Mouse (Mus musculus) activated CD4-positive, CD25-positive, alpha-beta regulatory T cell, adult 4 months (primary cell): Measurements from ENCODE around the gene Scap. TPM values are rescaled to one million over a fixed set of nuclear protein-coding genes. Genes with fewer than 3 reads are reported as not detected.
"Not testable (repeated sequence)": the region's sequence is repeated elsewhere in the genome, so short reads cannot be mapped to it uniquely, and the experiment has no call there.

Source experiments
- ATAC-seq: one replicate; pipeline ENCODE4 v1.8.0; 2017
- polyA plus RNA-seq, 2 experiments: library from polyadenylated mRNA; unstranded; fragments of 100-300 nt; shearing (Covaris generic); gene quantifications; one replicate each; pipeline ENCODE4 v1.2.1; 2017

Scap gene
- polyA plus RNA-seq, 2 experiments from 2014 or later, result 12.5 to 12.9 TPM

DNA sequence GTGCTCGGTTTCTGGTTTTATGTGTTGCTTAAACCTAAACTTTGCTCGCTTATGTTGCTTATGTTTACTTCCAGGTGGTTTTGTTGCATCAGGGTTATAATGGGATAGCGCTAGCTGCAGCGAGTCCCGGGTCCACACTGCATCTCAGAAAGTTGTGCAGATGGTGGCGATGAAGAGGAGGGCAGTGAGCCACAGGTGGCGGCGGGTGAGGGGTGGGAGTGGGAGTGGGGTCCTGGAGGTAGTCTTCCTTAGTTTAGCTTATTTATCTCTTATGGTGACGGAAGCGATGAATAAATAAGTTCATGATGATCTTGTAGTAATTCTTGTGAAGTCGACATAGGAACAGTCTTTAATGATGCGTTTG lies 790 bp downstream of the Scap start:
- no peak for ATAC-seq

DNA sequence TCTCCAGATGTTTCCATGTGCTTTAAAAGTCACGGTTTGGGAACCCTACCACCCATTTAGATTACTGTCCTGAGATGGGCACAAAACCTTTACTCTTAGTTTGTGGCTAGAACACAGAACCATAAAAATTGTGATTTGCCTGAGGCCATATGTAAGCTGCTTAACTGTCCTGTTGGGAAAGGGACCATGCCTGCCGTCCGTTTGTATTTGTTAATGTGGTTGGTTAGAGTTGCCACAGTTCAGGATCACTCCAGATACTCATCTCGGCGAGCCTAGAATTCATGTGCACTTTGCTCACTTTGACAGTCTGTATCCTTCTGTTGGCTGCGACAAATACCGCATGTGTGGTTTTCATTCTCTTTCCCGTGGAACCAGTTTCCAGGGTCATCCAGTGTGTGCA lies 1.8 kb downstream of the Scap start:
- no peak for ATAC-seq

DNA sequence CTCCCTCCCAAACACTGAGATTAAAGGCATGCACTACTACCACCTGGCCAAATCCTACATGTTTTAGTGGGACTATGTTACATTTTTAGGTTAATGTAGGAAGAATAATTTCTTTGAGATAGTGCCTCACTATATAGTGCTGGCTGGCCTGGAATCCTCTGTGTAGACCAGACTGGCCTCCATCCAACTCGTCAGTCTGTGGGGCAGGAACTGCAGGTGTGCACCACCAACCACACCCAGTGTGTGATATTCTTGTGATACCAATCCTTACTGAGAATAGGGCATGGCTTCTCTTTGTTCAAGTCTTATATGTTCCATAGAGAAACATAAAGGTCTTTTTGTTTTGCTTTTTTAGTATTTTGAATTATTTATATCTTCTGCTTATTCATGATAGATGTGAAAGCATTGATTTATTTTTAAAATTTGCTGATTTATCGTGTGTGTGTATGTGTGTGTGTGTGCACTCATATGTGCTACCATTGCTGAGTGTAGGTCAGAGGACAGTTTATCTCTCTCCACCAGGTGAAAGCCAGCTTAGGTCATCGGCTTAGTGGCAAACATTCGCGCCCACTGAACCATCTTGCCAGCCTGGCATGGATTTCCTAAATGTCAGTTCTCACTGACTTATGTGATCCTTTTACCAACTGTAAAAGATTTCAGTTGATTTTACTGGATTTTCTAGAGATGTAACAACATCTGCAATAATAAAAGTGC lies 7.1 kb downstream of the Scap start:
- ATAC-seq, result no peak

DNA sequence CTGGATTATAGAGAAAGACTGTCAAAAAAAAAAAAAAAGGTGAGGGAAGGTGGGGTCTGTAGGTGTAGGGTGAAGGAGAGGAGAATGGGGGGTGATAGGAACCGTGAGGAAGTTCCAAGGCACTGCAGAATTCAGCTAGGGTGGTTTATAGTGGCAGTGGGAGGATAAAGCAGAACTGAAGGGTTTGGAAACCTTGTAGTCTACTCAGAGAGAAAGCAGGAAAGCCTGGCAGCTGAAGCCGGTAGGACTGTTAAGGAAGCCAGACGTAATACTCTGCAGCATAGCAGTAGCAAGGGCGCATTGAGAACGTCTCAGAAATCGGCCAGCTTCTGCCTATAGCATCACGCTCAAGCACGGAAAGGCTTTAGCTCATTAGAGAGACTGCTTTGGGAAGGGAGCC lies 8.9 kb downstream of the Scap start:
- no peak for ATAC-seq

DNA sequence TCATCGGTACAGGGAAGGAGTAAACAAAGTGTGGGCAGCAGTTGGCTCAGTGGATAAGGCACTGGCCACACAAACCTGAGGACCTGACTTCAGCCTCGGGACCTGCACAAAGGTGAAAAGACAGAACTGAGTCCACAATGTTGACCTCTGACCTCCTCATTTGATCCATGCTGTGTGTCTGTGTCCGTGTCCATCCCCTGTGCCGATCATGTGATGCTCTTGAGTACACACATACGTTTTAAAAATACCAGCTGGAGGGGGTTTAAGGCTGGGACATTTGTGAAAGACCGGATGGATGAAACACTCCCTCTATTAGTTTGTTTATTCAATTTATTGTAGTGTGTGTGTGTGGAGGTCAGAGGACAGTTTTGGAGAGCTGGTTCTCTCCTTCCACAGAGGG lies 10.7 kb downstream of the Scap start:
- ATAC-seq, result no peak

DNA sequence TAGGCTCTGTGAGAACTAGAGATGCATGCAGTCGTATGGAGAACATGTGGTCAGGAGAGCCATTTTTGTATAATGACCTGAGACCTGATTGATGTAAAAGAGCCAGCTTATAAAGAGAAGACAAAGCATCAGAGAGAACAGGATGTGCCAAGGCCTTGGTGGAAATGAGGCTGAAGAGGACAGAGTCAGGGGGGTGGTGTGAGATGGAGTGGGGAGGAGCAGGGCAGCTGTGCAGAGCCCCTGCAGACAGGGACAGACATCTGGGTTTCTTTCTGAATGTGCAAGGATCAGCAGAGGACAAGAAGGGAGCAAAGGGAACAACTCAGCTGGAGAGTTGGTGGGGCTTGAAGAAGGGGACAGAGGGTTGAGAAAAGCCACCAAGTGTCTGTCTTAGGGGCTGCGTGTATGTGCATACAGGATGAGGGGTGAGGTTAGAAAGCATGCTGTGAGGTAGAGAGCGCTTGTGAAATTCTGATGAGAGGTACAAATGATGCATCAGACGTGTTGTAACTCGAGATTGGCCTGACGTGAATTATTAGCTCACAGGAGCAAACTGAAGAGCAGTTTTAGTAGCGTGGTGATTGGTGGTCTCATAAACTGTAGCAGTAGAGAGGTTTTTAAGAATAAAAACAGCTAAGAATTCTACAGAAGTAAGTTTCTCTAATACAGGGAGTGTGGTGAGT lies 12.1 kb downstream of the Scap start:
- ATAC-seq, result no peak

DNA sequence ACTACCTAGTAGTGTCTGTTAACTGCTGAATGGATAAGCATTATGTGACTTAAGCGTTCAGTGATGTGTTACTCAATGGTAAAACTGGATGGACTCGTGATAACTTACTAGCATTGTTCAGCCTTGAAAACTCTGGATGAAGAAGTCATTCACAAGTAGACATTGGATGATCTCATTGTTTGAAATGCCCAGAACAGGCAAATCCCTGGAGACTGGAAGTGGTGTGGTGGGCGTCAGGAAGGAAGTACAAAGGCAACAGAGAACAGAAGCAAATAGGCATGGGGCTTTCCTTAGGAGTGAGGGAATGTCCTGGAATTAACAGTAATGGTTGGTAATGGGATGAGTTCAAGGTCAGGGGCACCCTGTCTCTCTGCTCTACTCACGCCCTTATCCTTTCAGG lies 15.8 kb downstream of the Scap start:
- ATAC-seq, result no peak

DNA sequence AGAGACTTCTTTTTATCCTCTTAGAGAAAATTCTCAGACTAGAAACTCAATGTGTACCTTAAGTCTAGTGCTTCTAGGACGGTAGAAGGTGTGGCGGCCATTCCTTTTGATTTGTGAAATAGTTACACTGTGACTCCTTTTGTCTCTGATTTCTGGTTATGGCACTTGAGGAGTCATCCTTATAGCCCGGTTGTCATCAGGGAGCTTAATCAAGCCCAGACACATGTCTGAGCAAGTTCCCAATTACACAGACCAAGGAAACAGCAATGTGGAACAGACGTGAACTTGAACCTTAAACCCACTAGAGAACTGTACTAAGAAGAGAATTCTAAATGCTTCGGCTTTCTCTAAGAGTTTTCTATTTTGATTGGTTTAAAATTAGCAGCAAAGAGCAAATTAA lies 17.1 kb downstream of the Scap start:
- no peak for ATAC-seq

DNA sequence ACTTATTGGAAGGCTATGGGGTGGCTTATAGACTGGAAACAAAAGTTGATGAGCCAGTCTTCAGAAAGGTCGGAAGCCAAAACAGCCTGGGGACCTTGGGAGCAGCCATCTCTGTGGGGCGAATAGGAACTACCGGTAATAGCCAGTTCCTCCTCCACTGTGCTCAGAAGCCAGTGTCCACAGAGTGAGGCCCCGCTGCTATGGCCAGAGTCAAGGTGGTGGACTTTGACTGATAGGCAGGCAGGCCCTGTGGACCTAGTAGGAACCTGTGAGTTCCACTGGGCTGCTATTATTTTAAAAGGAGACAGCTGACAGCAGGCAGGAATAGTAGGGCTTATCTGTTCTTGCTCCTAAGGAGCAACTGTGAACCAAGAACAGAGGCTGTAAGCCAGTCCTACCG lies 17.5 kb downstream of the Scap start:
- no peak for ATAC-seq

DNA sequence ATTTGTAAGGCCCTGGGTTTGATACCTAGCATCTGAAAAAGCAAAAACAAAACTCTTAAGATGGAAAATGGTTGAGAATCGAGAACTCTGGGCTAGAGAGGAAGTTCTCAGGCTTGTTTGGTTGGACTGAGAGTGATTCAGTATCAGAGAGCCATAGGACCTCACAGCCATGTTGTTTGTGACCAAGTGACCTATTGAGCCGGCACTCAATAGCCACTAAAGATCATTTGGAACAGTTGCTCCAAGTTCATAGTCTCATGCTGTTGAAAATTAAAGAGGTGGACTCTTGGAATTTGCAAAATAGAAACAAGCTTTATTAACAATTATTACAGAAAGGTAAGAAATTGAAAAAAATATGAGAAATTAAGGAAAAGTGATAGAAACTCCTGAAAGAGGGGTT lies 18.3 kb downstream of the Scap start:
- ATAC-seq, result no peak

DNA sequence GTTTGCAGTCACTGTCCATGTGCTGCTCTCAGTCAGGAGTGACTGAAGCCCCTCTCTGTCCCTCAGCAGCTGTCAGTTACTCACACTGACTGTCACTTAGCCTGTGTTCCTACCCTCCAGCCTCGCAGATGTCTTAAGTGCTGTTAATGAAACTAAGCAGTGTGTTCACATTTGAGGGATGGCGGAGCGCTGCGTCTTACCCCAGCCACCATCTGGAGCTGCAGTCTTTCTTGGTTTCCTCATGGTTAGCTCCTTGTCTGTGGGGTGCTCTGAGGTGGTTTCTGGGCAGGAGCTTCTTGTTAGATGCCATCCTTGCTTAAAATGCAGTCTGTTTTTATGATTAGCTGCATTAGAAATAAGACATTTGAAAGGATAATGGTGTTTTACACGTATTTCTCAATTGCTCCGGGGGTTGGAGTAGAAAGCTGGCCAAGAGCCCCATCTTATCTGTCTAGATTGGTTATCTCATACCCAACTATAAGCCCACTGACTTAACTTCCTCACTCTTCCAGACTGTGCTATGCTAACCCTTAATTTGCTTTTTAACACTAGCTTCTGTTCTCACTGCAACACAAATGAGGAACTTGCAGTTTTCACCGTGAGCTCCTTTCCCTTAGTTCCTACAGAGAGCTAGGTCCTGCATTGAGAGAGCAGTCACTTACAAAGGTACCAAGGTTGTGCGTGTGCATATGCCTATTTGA lies 19.0 kb downstream of the Scap start:
- no peak for ATAC-seq

DNA sequence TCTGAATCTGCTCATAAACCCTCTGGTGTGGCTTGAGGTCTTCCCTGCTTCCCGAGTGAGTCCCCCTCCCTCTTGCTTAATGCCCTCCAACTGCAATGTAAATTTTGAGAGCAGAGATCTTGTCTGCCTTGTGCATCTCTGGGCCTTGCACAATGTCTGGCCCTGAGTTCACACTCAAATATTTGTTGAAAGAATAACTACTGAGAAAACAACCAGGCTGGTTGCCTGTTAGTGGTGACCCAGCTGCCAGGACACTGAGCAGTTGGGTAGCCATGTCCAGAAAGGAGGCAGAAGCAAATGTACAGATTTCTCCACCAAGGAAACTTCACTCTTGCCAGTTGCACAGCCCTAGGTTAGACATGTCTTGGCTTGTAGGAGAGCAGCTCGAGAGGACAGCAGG lies 25.3 kb downstream of the Scap start:
- no peak for ATAC-seq

DNA sequence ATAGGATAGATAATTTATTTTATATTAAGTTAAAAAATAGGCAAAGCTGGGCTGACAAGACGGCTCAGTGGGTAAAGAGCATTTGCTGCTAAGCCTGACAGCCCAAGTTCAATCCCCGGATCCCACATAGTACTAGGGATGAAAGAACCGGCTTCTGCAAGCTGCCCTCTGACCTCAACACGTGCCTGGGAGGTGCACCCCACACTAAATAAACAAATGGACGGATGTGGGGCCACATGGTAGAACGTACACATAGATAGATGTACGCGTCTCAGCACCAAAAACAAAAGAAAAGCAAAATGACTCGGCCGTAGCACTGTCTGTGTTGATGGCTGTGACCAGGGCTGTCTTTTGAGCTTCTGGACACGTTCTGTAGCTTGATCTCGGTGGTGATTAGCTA lies 28.2 kb downstream of the Scap start:
- no peak for ATAC-seq

DNA sequence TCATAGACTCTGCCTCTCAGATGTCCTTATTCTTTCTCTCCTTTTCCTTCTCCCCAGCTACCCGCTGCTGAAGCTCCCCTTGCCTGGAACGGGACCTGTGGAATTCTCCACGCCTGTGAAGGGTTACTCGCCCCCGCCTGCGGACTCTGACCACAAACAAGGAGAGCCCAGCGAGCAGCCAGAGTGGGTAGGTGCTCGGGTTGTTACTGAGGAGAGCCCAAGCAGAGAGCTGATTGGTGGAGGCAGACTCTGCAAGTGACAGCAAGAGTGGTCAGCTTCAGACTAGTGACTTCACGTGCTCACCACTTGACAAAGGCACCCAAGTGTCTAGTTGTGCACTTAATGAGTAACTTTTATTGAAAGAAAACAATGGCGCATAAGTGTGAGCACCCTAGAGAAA lies 29.2 kb downstream of the Scap start:
- ATAC-seq, result no peak

DNA sequence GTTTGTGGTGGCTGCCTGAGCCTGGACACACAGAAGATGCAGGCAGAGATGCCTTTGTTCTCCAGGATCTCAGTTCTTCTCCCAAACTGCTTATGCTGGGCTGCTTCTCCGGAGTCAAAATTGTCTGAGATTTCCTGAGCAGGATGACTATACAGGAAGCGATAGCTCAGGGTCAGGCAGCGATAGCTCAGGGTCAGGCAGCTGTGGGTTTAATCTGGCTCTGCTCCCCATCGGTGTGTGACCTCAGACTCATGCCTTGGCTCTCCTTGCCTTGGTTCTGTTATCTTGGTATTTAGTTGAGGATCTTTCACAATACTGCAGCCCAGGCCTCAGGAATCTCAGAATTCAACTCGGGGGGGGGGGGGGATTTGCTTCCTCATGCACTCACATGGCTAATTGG lies 33.7 kb downstream of the Scap start:
- no peak for ATAC-seq

DNA sequence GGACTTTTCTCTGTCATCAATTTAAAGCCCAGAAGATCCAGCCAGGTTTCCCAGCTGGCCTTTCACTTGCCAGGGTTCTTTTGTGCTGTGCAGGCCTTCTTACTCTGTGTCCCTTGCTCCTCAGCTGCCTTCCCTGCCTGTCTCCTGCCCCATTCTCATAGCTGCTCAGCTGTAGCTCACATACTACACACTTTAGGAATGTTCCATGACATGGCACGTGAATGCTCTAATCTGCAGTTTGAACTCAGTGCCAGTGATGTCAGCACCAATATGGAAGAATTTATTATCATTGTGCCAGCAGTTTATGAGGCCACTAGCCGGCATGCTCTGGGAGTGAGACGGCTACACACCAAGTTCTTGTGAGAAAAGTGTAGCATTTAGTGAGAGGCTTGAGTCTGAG lies 36.8 kb downstream of the Scap start:
- ATAC-seq, result no peak

DNA sequence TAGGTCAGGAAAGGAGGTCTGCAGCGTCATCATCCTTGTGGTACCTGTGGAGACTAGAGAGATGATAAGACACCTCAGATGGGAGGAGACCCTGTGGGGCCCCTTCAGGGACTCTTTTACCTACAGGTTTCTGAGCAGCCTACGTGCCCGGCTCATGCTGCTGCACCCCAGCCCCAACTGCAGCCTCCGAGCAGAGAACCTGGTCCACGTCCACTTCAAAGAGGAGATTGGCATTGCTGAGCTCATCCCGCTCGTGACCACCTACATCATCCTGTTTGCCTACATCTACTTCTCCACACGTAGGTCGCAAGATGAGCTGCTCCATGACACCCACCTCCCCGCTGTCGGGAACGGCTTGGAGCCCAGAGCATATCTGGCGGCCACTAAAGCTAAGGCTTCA lies 40.8 kb downstream of the Scap start:
- no peak for ATAC-seq

DNA sequence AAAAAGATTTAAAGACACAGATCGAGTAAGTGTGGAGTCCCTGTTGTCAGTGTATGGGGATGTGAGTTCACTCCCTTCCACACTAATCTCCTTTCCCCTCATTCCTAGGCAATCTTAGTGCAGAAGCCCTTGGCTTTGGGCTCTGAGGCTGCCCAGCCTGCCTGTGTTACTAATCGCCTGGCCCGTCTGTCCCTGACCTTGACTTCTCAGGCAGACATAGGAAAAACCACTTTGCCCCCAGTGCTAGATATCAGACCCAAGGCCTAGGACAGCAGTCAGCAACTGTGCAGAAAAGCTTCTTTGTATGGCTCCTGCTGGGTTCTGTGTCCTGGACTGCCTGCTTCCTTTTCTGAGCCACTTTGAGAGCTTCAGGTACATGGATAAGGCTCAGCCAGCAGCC lies 42.6 kb downstream of the Scap start:
- ATAC-seq, result no peak

DNA sequence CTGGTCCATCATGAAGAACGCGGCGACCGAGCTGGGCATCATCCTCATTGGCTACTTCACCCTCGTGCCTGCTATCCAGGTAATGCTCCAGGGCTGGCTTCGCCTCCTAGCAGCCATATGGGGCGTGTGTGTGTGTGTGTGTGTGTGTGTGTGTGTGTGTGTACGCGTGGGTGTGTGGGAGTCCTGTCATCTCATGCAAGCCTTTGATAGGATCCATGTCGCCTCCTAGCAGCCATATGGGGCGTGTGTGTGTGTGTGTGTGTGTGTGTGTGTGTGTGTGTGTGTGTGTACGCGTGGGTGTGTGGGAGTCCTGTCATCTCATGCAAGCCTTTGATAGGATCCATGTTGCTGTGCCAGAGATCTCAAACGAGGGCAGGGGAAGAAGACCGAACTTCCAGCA lies 44.6 kb downstream of the Scap start:
- ATAC-seq, result not testable (repeated sequence)

DNA sequence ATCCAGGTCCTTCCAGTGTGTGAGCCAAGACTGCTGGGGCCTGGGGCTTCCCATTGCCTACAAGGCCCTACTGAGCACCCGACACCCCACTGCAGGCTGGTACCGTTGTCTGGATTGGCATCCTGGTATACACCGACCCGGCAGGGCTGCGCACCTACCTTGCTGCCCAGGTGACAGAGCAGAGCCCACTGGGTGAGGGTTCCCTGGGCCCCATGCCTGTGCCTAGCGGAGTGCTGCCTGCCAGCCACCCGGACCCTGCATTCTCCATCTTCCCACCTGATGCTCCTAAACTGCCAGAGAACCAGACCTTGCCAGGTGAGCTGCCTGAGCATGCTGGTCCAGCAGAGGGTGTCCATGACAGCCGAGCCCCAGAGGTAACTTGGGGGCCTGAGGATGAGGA lies 46.3 kb downstream of the Scap start:
- ATAC-seq, result no peak

DNA sequence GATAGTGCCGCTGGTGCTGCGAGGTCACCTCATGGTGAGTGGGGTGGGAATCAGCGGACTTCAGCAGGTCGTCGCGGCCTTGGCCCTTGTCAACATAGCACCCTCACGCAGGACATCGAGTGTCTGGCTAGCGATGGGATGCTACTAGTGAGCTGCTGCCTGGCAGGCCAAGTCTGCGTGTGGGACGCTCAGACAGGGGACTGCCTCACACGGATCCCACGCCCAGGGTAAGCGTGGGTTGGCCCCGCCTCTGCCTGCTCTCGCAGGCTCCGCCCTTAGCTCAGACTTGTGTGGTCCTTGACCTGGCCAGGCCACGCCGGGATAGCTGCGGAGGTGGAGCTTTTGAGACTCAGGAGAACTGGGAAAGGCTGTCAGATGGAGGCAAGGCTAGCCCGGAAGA lies 47.6 kb downstream of the Scap start:
- no peak for ATAC-seq

DNA sequence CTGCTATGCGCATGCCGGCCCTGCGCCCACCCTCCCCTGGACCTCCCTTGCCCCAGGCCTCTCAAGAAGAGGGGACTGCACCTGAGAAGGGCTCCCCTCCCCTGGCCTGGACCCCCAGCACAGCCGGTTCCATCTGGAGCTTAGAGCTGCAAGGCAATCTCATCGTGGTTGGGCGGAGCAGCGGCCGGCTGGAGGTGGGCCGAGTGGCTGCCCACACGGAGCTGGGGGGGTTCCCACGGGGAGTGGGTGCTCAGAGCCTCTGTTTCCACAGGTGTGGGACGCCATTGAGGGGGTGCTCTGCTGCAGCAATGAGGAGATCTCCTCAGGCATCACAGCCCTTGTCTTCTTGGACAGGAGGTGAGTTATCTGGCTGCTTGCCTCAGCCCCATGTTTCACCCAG lies 48.2 kb downstream of the Scap start:
- no peak for ATAC-seq

DNA sequence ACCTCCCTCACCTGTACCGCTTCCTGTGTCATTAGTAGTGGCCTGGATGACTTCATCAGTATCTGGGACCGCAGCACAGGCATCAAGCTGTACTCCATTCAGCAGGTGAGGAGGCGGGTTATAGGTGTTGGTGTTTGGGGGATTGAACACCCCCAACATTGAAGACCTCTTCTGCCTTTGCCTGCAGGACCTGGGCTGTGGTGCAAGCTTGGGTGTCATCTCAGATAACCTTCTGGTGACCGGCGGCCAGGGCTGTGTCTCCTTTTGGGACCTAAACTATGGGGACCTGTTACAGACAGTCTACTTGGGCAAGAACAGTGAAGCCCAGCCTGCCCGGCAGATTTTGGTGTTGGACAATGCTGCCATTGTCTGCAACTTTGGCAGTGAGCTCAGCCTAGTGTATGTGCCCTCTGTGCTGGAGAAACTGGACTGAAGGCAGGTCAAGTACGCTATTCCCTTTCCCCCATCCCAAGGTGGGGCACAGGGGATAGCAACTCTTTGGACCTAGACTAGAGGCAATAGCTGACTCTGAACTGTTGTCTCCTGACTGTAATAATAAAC lies 51.4 kb downstream of the Scap start:
- no peak for ATAC-seq

DNA sequence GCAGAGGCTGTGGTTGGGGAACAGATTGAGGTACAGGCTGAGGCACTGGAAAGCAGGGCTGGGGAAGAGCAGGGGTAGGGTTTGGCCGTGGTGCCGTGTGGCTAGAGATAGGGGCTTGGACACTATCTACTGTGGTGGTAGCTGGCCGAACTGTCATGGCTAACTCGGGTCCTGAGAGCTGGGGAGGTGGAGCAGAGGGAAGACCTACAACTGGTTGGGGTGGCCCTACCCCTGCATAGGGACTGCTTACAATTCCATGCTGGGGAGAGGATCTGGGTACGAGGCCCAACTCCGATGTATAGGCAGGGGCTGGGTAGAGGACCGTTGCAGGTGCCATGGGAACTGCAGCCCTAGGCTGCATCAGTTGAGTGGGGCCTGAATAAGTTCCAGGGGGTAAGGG lies 54.9 kb downstream of the Scap start:
- ATAC-seq, result no peak
